Mouse (Mus musculus) naive thymus-derived CD4-positive, alpha-beta T cell, adult 2 months (primary cell): Measurements from ENCODE around the gene Tmem214.
A peak's percentile ranks its signal among the peaks of the same experiment; 100 is the strongest.

Experiments used
- DNase-seq: peaks from one replicate; pipeline ENCODE4 v3.0.0-alpha.2; 2011; ENCODE audit warnings: low read depth

Gene Tmem214

GRCm38 (mm10) chr5:30867712-30868111 lies at the start of gene Tmem214:
TSS of gene Tmem214 (plus strand) at chr5:30868012.
- DNase-seq: no peak

DNA sequence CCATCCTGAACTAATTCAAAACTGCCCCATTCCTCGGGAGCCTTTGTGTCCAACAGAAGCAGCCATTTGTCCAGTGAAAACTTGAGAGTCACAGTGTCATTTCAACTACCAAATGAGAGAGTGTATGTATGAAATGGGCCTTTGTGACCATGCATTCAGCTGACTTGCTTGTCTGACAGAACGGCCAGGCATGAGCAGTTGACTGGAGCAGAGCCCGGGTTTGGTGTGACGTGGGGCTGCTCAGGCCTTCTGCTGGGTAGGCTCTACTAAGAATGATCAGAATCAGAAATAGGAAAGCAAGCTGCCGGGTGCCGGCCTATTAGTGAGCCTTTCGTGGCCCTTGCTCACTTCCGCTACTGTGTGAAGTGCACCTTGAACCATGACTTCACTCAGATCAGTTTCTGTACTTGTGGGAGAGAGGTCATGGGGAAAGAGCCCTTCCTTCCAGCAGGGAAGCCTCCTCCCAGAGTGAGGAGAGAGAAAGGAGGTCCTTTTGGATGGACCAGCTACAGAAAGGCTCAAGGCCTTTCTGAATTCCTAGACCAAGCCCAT lies 49.0 kb upstream of the Tmem214 start:
- no peak for DNase-seq

- DNase-seq: no peak
Measured at GRCm38 (mm10) chr5:30822689-30823088, 45.1 kb upstream of the Tmem214 start.

- DNase-seq: no peak
Measured at GRCm38 (mm10) chr5:30823091-30823490, 44.7 kb upstream of the Tmem214 start.

DNA sequence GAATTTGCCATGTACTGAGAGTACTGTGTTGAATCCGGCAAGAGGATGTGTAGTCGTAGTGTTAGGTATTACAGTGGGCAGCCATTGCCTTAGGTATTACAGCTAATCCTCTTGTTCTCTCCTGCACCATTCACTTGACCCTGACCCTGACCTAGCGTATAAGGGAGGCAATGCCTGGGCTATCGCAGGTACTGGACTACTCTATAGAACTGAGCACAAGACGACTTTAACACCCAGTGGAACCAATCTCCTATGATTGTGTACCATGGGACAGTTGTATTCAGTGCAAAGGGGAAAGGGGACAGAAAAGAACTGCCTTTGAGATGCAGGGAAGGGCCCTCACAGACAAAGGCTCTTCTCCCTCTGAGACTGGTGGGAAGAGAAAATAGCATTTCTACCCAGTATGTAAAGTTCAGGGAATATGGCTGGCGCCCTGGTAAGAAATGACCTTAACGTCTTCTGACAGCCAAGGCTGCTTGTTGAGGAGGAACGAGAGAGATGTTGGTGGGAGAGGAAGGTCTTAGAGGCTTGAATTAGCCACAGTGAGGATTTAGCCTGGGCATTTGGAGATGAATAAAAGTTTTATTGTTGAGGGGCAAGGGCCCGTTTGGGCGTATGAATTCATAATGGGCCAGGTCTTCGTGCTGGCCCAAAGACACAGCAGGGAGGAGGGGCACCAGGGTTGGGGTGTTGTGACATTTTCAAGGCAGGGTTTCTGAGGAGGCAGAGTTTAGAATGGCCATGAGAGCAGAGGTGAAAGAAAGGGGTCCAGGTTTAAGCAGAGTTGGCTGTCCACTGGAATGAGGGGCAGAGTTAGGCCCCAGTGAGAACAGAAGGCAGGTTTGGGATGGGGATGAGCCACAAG lies 43.5 kb upstream of the Tmem214 start:
- no peak for DNase-seq

DNA sequence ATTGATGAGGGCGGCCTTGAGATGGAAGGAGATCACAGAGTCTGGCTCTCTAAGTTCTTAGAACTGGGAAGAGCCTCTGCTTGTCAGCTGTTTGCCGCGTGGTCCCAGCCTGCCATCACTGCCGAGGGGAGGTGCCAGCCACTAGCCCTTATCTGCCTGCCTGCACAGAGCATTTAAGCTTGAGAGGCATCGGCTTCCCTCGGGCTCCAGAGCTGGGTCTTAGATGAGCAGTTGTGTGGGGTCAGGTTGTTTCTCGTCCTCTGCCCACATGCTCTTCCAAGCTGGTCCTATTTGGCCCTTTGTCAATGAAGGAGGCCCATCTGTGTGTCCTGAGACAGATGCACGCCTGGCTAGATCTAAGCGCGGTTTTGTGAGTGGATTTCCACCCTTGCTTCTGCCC lies 42.6 kb upstream of the Tmem214 start:
- no peak for DNase-seq

GRCm38 (mm10) chr5:30825821-30826220 lies 42.0 kb upstream of the Tmem214 start:
- no peak for DNase-seq

DNA sequence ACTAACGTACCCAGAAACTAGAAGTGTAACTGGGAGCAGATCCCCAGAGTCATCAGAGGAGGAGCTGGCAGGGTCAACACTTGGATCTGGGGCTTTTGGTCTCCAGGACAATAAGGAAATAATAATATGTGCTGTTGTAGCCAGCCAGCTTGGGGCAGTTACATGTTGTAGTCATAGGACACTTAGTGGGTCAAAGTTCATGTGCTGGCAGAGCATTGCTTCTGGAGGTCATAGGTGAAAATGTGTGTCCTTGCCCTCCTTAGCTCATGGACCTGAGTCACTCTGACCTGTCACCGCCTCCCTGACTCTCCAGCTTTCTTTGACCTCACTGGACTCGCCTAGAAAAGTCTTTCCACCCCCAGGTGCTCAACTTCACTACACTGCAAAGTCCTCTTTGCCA lies 34.4 kb upstream of the Tmem214 start:
- DNase-seq: no peak

GRCm38 (mm10) chr5:30839731-30840130 lies 28.1 kb upstream of the Tmem214 start:
- no peak for DNase-seq

DNA sequence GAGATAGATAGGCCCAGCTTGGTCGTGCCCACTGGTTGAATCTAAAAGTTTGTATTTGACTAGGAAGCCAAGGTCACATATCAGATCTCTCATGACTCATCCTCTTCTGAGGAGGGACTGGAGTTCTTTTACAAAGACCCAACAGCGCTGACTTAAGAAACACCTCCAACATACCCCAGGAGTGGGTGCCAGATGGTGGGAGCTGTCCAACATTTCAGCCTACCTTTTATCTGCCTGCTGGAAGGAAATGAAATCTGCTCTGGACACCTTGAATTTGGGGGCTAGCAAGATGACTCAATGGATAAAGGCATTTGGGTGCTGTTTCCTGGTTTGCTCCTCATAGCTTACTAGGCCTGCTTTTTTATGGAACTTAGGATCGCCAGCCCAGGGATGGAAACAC lies 25.9 kb upstream of the Tmem214 start:
- no peak for DNase-seq

GRCm38 (mm10) chr5:30849891-30850555 lies 17.8 kb upstream of the Tmem214 start:
- DNase-seq: no peak

DNA sequence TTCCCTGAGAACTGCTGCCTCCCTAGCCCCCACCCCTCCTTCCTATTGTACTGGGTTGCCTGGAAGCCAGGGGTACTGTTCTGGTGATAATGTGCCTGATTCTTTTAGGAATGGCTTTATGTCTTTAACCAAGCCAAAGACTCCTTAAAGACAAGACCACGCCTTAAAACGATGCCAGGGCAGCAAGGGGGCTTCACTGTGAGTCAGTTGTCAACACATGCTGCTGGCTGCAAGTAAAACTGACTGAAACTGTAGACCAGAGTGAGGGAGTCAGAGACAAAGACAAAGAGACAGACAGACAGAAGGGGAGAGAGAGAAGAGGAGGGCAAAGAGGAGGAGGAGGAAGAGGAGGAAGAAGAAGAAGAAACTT lies 17.3 kb upstream of the Tmem214 start:
- DNase-seq: no peak

DNA sequence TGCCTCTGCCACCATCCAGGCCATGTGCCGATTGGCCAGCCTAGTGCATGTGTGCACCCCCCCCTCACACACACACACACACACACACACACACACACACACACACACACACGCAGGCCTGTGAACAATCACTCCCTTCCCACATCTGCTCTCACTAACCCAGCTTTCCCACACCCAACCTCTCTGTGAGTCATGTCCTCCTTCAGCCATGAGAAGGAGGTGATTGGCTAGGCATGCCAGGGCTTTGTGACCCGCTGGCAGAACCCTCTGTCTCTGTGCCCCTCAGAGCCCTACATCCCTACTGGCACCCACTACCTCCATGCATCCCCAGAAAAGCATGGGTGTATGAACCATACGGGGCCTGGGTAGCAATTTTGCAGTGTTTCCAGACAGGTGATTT lies 14.3 kb upstream of the Tmem214 start:
- DNase-seq: no peak

GRCm38 (mm10) chr5:30855674-30856073 lies 12.1 kb upstream of the Tmem214 start:
- DNase-seq: no peak

- no peak for DNase-seq
Measured at GRCm38 (mm10) chr5:30856124-30856523, 11.7 kb upstream of the Tmem214 start.

GRCm38 (mm10) chr5:30863852-30864251 lies 4.0 kb upstream of the Tmem214 start:
- no peak for DNase-seq

- DNase-seq: no peak
Measured at GRCm38 (mm10) chr5:30864322-30864721, 3.5 kb upstream of the Tmem214 start.

- no peak for DNase-seq
Measured at GRCm38 (mm10) chr5:30866871-30867270, 941 bp upstream of the Tmem214 start.

- DNase-seq: no peak
Measured at GRCm38 (mm10) chr5:30868981-30869380, 1.2 kb downstream of the Tmem214 start.

GRCm38 (mm10) chr5:30869405-30870130 lies 1.8 kb downstream of the Tmem214 start:
- peak; percentile 88 for DNase-seq

GRCm38 (mm10) chr5:30870131-30870406 lies 2.3 kb downstream of the Tmem214 start:
- no peak for DNase-seq

DNA sequence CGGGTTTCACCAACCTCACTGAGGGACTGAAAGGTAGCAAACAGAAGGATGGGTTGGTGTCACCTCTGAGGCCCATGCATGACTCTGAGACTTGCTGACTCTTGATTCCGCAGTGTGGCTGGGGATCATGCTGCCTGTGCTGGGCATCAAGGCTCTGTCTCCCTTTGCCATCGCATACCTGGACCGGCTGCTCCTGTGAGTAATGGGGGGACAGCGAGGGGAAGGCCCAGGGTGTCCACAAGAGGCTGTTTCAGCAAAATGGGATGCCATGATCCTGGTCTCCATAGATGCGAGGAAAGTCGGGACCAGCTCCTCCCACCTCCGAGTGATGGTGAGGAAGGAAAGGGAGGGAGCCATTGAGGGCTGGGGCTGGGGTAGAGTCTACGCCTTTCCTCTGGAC lies 4.8 kb downstream of the Tmem214 start:
- DNase-seq: no peak

DNA sequence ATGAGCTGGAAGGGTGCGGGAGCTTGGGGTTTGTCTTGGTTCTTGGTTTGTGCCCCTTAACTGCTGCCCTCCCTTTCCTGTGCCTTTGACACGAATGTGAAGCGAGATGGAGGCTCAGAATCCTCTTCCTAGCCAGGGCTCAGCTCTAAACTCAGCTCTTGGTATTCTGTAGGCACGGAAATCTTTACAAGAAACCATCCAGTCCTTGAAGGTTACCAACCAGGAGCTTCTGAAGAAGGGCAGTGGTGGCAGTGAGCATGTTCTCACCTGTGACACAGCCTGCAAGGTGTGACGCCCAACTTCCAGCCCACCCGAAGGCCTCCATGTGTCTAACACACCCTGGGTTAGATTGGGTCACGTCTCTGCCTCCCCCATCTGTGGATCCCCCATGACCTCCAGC lies 6.6 kb downstream of the Tmem214 start:
- no peak for DNase-seq
